Mouse (Mus musculus) effector memory CD4-positive, alpha-beta T cell, adult 5 months (primary cell): ENCODE measurements around the gene Apex2. TPM values are rescaled to one million over a fixed set of nuclear protein-coding genes. Genes with fewer than 3 reads are reported as not detected.

Source experiments
- polyA plus RNA-seq: library from polyadenylated mRNA; unstranded; fragments of 100-300 nt; shearing (Covaris generic); gene quantifications from one replicate; pipeline ENCODE4 v1.2.1, GENCODE M21; 2017

Gene Apex2
- polyA plus RNA-seq: 12.2 TPM

DNA sequence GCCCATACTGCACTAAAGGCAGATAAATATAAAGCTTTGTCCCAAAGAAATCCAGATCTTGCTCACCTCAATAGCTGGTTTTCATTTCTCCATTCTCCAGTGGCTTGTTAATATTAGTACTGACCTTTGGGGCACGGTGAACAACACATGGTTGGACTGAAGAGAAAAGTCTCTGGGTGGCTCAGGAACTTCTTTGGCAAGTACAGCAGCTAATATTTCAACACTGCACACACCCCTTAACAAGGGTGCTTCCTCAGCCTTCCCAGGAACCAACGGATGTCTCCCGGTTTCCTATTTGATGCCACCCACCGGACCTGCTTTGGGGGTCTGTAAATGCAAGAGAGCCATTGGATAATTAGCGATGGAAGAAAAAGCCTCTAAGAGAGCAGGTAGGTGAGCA lies at the start of gene Apex2:
Apex2 (minus strand) TSS at position 173 of the 400 bp plus-strand sequence.

DNA sequence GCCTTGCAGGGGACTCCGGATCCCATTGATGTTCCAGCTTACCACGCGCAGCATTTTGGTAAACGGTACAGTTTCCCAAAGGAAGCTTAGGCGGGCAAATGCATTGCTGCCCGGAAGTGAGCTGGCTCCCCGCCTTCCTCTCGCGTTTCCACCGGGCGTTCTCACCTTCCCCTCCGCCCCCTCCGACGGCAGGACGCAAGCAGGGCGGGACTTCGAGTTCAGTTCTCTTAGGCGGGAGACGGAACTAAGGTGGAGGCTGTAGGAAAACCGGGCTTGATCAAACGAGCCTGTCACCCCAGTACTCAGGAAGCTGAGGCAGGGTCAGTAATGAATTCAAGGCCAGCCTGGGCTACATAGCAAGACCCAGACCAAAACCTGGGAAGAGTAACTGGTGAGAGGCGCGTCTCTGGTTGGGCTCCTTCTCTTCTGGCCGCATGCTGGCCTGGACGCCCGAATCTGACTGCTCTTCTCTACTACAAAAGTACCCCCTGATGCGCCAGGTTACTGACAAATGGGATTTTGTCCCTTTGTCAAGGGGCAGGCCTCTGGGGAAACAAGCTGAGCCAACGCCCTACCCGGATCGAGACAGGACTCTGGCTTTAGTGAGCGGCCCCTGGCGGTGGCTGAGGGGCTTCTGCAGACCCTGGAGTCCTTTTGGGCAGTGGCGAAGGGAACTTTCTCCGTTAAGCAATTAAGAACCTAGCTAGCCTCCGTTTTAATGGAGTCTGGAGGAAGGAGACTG lies 1.5 kb downstream of the Apex2 start, which contains the start of gene Pfkfb1:
Pfkfb1 (plus strand) TSS at position 207 of the 742 bp plus-strand sequence.

DNA sequence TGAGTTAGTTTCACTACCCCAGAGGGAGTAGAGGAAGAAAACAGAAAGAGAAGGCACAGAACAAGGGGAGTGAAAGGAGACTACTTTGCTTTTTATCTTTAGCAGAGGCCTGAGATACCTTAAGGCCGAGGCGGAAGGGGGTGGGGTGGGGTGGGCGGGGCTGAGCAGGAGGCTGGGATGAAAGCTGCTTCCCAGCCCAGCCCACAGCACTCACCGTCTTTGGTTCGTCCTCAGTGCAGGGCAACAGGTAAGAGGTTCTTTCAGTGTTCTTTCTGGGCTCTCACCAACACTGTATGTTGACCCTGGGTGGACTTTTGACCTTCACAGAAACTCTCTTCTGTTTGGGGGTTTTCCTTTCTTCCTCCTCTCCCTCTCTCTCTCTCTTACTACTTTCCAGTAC lies 42.4 kb downstream of the Apex2 start, which contains the start of gene Alas2:
Alas2 (plus strand) TSS at position 137 of the 400 bp plus-strand sequence.

Other genes with a start within 250 kb of the Apex2 start
- 10.6 TPM for gene Tmem29, start 130.7 kb downstream of the Apex2 start, polyA plus RNA-seq
- not detected for gene Alas2, start 42.5 kb downstream of the Apex2 start, polyA plus RNA-seq
- 2.5 TPM for gene Pfkfb1, start 1.6 kb downstream of the Apex2 start, polyA plus RNA-seq
- not detected for gene Tro, start 67.7 kb upstream of the Apex2 start, polyA plus RNA-seq
- gene Maged2, start 224.5 kb upstream of the Apex2 start, polyA plus RNA-seq: 3.3 TPM